Mouse (Mus musculus) CH12.LX (cell line): Measurements from ENCODE around the gene Slc52a3.

ENCODE experiments used
- CTCF ChIP-seq, 2 experiments: IDR thresholded peaks in 1 of 2; conservative IDR thresholded peaks in 1 of 2; 2 replicates each; pipeline ENCODE4 v1.5.1; 2011 to 2012; ENCODE audit warnings: low read depth in 2 of 2, low read length in 2 of 2, improper control_type of control experiment in 1 of 2, inconsistent platforms in 1 of 2, mild to moderate bottlenecking in 1 of 2, moderate library complexity in 1 of 2
- EP300 ChIP-seq: IDR thresholded peaks from 2 replicates; pipeline ENCODE4 v1.6.1; 2011; ENCODE audit warnings: low read length, improper control_type of control experiment
- MXI1 ChIP-seq: IDR thresholded peaks from 2 replicates; pipeline ENCODE4 v1.6.1; 2011; ENCODE audit warnings: mild to moderate bottlenecking, low read depth, low read length, improper control_type of control experiment

DNA sequence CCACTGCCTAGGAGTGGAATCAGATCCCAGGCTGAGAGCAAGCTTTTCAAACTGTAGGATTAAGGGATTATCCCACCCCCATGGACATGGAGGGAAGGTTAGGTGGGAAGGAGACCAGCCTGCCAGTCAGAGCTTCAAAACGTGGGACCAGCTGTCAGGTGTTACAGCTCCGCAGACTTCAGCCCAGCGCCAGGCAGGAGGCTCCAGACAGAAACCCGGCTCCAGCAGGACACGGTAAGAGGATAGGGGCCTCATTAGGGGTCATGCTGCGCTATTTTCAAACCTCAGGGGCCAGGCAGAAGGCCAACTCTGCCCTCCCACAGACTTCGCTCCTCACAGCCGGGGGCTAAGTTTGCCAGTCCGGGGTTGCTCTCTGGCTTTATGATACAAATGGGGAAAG lies 32.3 kb upstream of the Slc52a3 start:
- TF ChIP-seq EP300: no peak
- TF ChIP-seq CTCF (conservative IDR thresholded peaks at IDR 0.05 in 1 of 2, IDR thresholded peaks at IDR 0.05 in 1 of 2; ENCODE audit: low read depth in 2 of 2, low read length in 2 of 2): no peak
- no peak for TF ChIP-seq MXI1
